Mouse (Mus musculus) 416B (cell line): ENCODE measurements at regions not wholly inside any gene's neighbourhood (a gene's known extent, or its start where the extent isn't known, plus 50 kb on each side); places are given as distances from the start of the nearest gene placed in this dataset.
A peak's percentile ranks its signal among the peaks of the same experiment; 100 is the strongest.

Experiments
- DNase-seq: peaks from one replicate; pipeline ENCODE4 v3.0.0; 2011; ENCODE audit warnings: low read depth

DNA sequence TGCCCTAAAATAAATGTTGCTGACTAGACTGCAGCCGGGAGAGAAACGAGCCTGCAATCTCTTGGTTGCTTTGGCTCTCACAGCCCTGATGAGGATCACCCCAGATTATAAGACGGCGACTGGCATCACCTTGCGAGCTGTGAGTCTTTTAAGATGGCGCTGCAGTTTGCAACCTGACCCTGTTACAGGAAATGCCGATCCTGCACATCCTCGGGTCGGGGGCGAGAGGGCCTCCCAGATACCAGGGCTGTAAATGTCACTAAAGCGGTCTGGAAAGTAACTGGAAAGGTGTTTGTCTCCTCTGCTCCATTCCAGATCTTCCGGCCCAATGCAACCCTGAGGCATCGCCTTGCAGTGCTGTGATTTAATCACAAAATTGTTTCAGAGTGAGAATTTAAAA is 53.4 kb downstream of the Cartpt start:
- no peak for DNase-seq

DNA sequence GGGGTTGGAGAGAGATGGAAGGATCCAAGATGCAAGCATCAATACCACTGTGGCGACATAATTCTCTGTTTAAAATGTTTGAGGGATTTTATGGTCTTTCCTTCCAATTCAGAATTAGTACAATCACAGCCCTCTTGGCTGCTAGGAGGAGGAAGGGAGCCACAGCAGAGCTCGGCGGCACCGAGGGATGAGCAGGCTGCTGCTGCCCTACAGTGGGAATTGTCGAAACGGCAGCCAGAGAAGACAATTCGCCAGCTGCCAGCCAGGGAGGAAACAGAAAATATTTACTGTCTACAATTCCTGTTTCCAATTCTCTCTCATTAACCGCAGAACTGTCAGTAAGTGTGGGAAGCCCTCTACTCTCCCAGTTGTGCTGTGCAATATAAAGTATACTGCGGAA is 58.3 kb downstream of the Cartpt start:
- DNase-seq, result no peak

DNA sequence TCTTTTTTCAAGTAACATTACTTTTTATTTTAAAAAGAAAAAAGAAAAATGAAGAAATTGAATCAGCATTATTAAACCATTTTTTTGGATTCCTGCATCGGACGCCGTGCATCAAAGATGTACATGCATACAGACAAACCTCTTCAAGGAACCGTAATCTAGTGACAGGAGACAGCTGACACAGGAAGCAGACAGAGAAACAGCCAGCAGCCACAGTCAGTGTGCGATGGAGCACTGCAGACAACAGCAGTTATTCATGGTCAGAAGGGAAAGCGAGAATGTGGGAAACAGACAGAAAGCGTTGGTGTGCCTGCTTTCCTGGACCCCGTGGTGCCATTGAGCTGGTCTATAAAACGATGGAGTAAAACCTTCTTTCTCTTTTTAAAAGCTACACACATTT is 61.4 kb downstream of the Cartpt start:
- no peak for DNase-seq

DNA sequence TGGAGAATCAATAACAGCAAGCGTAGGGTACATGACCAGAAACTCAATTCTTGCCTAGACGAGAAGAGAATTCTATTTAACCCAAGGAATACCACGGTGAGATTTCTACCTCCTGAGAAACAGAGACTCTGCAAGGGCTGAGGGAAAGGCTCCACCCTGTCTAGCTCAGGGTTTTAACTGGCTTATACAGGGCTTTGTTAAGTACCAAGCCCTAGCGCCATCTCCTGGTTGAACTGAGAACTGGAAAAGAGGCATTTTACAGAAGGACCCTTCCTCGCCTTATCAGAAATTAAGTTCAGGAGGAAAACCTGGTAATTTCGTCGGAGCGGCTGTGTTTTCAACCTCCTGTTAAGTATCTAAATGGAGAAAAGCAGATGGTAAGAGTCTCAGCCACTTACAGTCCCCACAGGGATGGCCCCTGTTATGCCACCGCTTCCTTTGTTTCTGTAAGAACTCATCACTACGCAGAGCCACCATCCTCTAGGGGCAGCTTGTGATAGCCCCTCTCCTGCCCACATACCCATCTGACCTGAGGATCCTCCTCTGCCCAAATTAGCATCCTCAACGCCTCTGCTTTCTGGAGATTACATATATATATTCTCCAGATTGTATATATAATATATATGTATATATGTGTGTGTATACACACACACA is 63.0 kb downstream of the Cartpt start:
- DNase-seq, result peak; percentile 74

DNA sequence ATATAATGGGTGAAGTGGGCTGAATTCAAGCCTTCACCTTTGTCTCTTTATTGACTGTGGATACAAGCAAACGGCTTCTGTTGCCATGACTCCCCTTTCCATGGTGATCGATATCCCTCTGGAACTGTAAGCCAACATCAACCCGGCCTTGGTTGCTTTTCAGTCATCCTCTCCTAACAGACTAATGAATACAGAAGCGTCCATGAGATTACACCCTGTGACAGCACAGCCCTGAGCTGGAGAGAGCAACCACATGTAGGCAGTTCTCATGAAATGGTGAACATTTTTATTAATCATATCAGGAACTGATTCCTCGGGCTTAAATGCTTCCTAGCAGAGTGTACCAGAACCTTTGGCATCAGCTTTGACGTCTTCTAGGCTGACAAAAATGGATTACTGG is 63.7 kb downstream of the Cartpt start:
- DNase-seq, result no peak

DNA sequence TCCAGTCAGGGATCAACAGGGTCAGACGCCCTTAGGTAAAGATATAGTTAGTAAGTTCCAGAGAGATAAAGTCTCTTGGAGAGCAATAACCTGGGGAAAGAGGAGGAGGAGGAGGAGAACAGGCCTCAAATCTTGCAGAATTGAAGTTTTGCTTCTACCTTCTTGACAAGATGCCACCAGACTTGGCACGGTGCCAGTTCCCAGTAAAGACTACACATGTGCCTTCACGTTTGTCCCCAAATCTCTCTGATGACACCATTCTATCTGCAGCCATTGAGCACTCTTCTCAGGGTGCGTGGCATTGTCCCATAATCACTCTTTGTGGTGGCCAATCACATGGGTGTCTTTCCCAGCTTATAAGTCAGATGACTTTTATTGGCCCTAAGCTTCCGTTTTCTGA is 64.3 kb downstream of the Cartpt start:
- no peak for DNase-seq

DNA sequence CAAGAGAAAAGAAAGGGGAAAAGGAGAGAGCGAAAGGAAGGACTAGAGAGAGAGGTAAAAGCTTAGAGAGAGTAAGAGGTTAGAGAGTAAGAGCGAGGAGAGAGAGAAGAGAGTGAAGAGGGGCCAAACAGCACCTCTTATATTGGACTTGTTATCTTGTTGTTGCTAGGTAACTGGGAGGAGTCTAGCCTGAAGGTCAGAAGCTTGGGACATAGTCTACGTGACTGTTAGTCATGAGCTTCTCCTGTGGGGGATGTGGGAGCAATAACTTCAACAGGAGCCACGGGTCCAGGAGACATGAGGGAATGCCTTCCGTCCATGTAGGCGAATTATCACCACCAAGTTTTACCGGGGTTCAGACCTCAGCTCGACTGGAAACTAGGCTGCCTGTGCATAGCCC is 65.4 kb downstream of the Cartpt start:
- DNase-seq, result no peak

DNA sequence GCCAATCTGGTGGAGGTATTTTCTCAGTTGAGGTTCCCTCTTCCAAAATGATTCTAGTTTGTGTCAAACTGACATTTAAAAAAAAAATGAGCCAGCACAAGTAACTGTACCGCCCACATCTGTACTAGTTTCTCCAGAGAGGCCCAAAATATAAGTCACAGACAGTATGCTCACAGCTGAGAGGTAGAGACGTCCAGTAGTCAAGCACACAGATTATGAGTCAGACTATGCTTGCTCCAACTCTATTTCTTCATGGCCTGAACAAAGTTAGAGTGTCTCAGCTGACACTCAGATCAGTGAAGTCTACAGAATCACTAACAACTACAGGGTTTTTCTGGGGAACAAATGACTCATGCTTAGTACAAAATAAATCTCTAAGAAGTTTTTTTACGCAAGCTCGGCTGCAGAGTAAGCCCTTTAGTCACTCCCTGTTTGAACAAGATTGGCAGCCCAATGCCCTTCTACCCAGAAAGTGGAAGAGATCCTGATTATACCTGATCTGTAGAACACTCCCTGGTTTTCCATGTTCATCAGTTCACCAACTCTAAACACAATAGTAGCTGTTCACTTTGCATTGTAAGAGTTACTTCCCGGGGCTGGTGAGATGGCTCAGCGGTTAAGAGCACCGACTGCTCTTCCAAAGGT is 70.7 kb downstream of the Cartpt start:
- DNase-seq, result peak; percentile 20

DNA sequence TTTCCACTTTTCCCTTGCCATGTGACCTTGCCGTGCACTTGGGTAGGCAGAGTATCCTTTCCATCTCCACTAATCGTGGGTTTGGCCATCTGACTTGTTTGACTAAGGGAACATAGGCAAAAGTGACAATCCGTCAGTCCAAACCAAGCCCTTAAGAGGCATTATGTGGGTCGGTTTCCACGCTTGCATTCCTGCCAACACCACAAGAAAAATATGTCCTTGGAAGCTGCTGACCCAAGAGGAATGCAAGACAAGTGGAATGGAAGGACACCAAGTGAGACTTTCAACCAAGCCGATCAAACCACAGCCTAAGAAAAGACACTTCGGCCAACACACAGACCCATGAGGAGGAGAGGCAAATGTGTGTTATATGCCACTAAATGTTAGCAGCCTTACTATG is 73.3 kb downstream of the Cartpt start:
- DNase-seq, result no peak

DNA sequence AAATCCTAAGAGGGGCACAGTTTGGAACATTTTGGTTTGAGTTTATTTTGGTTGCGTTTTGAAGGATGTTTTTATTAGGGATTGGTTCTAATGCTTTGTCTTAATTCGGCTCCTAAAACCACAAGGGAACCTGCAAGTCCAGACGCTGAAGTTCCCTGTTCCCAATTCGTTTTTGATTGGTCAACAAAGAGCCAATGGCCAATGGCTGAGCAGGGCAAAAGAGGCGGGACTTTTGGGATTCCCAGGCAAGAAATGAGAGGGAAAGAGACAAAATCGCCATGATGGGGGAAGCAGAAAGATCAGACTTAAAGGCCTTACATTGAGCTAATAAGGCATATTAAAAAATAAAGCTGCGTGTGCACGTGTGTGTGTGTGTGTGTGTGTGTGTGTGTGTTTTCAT is 76.3 kb downstream of the Cartpt start:
- DNase-seq, result no peak

DNA sequence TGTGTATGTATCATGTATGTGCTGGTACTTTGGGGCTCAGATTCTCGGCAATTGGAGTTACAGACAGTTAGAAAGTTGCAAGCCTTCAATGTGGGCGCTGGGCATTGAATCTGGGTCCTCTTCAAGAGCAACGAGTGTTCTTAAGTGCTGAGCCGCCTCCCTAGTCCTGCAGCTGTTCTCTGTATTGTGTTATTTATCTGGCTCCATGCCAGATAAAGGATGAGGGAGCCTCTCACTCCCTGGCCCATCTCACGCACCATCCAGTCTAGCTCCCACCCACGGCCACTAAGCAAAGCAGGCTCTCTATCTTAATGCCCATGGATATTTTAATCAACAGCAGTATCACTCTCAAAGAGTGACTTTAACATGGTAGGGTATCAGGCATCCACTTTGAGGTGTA is 84.2 kb downstream of the Cartpt start:
- DNase-seq, result no peak

DNA sequence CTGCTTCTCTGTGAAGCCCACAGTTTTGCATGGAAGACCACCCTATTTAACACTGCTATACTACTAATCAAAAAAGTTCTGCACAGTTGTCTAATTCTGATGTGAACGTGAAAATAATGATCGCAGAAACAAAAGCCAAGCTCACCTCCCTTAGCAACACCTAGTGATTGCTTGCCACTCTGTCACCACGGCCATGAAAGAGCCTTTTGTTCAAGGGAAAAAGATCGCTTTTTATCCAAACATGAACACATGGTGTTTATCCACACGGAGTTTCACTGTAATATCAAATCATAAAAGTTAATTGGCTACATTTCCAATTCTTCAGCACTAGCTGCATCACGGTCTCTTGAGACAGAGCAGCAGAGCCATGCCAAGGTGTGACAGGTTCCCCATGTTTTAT is 85.1 kb downstream of the Cartpt start:
- no peak for DNase-seq

DNA sequence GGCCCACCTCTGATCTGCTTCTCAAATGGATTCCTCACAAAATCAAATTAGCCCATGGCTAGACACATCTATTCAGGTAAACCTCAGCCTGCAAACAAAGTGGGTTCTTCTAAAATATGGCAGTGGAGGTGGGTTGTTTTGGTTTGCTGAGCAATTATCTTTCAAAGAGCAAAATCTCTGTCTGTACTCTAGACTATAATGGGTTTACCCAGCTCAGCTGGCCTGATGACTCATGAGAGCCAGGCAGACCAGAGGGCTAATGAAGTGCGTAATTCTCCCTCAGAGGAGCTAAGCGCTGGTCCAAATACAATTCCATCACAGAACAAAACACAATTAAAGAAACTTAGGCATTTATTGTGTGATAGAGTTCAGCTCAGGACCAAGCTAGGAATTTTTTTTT is 86.1 kb downstream of the Cartpt start:
- DNase-seq, result no peak

DNA sequence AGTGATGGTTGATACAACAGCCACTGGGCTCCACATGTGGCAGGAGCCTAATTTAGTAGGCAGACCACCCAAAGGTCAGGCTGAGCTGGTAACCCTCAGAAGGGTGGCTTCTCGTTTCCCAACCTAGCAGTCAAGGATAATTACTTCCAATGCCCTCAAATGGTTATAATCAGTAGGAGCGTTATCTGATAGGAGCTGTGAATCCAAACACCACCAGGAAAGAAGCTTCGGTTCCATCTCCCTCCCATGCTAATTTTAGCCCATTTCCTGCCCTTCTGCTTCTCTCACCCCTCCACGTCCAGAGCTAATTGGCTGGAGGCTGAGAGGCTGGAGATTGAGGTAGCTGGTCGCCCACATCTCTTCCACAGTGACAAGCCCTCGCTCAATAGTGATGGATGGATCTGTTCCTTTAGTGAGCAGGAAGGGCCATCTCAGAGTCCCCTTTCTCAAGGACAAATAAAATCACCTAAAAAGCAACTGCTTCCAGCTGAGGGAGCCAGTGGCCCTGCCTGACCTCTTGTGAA is 86.8 kb downstream of the Cartpt start:
- DNase-seq, result no peak

DNA sequence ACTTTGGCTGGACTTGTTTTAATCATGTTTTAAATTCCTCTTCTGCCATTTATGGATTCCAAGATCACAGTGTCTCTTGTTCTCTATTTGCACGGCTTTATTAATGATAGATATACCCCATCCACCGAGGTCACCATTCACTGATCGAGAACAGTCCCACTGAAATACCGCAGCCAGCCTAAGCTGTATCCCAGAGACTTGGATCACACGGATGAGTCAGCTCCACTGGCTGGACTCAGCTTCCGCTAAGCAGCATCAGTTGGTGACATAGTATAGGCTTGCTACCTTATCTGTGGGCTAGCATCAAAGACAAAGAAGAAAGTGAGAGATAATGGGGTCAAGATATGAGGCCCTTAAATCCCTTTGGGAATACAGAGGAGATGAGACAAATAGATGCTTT is 106.4 kb downstream of the Cartpt start:
- DNase-seq, result no peak

DNA sequence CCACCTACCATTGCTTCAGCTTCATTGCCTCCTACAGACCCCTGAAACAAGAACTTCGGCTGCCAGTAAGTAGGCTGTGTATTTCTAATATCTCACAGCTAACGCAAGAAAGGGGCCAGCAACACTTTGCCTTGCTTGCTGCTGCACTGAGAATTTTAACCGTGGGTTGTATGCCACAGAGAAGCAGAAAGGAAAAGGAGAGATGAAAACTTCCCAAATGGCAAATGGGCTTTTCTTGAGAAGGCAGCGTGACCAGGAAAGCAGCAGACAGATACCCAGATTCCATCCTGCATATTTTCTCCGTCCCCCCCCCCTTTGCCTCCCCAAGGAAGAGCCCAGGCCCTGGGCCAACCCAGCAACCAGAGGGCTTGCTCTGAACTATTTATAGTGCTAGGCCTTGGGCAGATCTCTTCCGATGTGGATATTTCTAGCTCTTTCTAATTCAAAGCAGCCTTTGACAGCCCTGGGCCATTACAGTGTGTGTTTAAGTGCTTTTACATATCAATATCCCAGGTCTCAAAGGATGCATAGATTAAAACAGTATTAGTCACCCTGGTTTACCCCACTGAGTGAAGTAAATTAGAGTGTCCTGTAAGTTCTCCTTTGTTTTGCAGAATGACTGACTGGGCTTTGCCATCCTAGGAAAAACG is 107.0 kb downstream of the Cartpt start:
- no peak for DNase-seq

DNA sequence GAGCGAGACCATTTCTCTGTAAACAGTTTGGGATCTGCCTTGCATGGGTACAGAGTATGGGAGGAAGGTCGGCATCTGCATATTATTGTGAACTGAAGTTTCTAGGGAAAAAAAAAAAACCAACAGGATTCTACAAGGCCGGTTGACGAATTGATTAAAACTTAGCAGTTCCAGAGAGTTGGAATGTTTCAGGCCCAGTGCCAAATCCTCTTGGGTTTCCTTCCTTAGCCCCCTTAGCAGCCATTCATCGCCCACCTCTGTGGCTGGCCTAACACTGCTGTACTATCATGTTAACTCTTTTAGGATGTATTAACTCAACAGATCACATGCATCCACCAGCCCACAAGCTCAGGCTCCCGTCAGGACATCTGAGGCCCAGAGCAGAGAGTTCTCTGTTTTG is 107.9 kb downstream of the Cartpt start:
- DNase-seq, result no peak

DNA sequence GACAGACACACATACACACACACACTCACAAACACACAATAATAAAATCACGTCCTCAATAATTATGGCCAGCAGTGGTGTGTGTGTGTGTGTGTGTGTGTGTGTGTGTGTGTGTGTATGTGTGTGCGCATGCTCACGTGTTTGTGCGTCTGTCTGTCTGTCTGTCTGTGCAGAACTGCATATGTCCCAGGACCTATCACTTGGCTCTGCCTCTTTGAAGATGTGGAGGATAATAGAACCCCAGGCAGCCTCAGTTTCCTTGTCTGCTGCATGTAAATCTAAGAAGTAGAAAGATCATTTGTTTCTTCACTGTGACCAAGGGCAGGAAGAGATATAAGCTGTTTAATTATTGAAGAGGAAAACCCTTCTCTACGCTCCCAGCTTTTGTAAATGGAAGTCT is 109.9 kb downstream of the Cartpt start:
- DNase-seq, result peak; percentile 41

DNA sequence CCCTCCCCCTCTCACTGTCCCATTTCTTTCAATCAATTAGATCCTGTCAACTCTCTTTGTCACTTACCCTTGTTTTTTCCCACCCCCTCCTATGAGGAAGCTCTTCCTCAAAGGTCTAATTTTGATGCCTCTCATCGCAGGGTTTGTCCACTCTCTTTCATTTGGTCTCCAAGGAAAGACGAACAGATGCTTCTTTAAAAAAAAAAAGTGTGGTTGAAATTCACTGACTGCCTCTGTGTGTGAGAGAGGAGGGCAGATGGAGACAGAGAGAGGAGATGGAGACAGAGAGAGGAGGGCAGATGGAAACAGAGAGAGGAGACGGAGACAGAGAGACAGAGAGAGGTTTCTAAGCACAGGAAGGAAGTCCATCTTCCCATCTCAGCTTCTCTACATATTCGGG is 113.1 kb downstream of the Cartpt start:
- DNase-seq, result no peak

DNA sequence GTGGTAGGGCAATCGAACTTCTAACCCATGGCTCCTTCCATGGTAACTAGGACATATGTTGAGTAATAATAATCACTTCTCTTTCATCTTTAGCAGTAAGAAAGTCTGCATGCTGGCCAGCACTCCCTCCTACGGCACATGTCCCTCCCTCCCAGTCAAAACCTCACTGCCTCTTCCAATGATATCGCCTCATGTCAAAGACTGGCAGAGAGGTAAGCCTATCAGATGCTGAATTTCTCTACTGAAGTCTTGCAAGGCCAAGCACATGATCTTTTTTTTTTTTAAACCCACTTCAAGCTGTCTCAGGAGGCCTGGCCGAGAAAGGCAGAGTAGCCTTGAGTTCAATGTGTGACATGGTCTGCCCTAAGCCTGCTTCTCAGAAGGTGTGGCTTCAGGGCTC is 115.5 kb downstream of the Cartpt start:
- no peak for DNase-seq

DNA sequence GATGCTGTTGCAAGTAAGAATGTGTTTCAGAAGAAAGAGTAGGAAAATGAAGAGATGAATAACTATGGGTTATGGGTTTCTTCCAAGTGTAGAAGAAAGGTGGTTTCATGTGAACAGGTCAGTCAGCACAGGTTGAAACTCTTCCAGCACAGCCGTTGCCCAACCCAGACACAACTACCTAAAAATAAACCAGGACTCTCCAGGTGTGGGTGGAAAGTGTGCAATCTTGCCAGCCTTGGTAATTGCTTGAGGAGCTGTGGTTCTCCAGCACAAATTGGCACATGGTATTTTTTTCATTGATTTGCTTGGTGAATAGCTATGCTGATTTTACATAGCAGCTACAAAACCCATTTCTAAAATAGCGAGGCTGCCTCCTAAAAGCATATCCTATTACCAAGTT is 116.6 kb downstream of the Cartpt start:
- DNase-seq, result no peak

DNA sequence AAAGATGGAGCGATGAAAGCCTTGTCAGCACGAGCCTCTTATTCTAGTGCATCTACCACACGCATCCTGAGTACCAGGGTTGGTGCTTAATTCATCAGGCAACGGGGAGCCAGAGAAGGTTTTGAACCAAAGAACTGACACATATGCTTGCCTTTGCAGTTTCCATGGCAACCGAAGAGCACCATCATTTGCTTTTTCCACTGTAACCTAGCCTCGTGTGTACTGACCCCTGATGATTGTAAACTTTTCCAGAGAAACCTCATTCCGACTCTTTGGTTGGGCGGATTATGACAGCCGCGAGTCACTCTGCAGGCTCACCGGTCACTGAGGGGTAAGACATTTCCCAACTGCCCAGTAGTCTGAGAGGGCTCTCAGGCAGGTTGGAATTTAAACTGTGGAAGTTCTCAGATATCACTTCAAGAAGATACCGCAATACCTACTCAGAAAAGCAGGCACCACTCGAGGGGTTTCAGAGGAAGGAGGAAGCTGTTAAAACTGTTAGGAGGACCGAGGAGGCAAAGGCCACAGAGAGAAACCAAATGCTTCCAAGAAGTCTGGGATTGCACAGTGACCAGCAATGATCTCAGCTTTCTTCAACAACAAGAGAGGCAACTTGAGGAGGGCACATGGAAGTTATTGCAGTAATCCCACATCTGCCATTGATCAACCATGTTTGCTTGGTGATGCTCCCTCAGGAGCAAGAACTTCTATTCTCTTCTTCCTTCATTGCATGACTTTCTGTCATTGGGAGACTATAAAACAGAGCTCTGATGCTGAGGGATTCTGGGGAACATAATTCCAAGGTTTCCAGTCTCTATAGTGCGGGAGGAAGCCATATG is 117.8 kb downstream of the Cartpt start:
- no peak for DNase-seq

DNA sequence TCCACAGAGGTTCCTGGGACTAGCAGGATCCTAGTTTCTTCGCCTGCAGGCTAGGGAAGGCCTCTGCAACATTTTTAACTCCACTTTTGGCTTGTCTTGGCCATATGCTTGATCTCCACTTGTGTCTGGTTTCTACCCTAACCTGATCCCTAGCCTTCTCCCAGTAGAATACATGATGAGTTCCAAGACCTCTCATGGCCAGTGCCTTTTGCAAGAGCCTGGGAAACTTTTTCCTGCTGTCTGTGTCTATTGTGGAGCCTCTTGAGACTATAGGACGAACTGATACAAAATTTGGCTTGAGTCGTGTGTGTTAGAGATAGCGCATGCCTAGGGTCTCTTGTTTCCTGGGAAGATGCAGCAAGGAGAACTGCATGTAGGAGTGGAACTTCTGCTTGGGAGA is 119.3 kb downstream of the Cartpt start:
- DNase-seq, result no peak
